Mouse (Mus musculus): Measurements from ENCODE around the gene Pdzrn4. TPM values are rescaled to one million over a fixed set of nuclear protein-coding genes. Genes with fewer than 3 reads are reported as not detected.

Pdzrn4 gene
- polyA plus RNA-seq, 1 experiment = 0.62 TPM

DNA sequence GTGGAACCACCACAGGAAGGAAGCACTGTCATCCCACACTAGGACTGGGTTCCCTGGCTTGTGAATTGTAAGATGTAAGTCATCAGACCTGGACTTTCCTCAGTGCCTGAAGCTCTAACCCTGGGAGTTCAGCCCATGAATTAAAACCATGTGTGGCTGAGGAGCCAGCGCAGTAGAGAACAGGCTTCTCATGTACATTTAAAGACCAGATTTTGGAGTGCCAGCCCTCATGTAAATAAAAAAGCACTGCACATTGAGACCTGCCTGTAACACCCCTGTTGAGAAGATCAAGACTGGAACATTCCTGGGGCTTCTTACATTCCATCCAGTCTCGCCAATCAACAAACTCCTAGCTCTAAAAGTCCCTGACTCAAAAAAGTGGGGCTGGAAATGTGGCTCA, 342.0 kb downstream of the Pdzrn4 start:
- H3K27me3 ChIP-seq (ENCODE audit: control insufficient read depth, insufficient read depth, low read length) = no peaks in the 10 kb centered on the region
- H3K4me1 ChIP-seq (replicated peaks; ENCODE audit: control insufficient read depth, insufficient read depth, low read length) = no peaks in the 10 kb centered on the region
- H3K4me3 ChIP-seq (ENCODE audit: control insufficient read depth, insufficient read depth, low read length) = no peak overlapping the region
- no peak overlapping the region for H3K27ac ChIP-seq (ENCODE audit: control insufficient read depth, insufficient read depth, low read length)
- 87% methylated on average over 2 of the region's 2 CpGs for WGBS
- DNase-seq = no peak
- no peak for TF ChIP-seq CTCF (IDR thresholded peaks at IDR 0.05; ENCODE audit: borderline replicate concordance, control insufficient read depth, extremely low read depth, insufficient read depth, low read length, poor library complexity)
- no peak for TF ChIP-seq POLR2A (IDR thresholded peaks at IDR 0.05; ENCODE audit: control insufficient read depth, extremely low read depth, insufficient read depth, low read length, poor library complexity)
- H3K36me3 ChIP-seq (ENCODE audit: control insufficient read depth, insufficient read depth, low read length) = no peaks in the 10 kb centered on the region

DNA sequence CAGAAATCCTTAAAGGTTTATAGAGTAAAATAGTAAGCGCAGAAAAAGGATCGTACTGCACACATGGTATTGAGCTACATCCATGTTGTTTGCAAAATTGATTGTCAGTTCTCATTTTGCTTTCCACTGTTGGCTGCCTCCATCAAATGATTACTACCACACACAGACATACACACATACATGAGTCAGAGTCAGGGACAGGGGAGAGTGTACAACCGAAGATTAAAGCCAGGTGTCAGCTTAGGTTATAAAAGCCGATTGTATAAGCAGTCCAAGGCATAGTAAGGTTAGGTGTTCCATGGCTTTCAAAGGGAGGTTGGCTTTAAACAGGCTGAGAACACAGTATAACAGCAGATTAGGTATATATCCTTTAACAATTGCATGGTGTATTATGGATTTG, 343.2 kb downstream of the Pdzrn4 start:
- H3K36me3 ChIP-seq (ENCODE audit: control insufficient read depth, insufficient read depth, low read length) = no peaks in the 10 kb centered on the region
- H3K4me1 ChIP-seq (replicated peaks; ENCODE audit: control insufficient read depth, insufficient read depth, low read length) = no peaks in the 10 kb centered on the region
- H3K4me3 ChIP-seq (ENCODE audit: control insufficient read depth, insufficient read depth, low read length) = no peak overlapping the region
- 94% methylated on average over 4 of the region's 4 CpGs for WGBS
- TF ChIP-seq CTCF (IDR thresholded peaks at IDR 0.05; ENCODE audit: borderline replicate concordance, control insufficient read depth, extremely low read depth, insufficient read depth, low read length, poor library complexity) (no peak), POLR2A (IDR thresholded peaks at IDR 0.05; ENCODE audit: control insufficient read depth, extremely low read depth, insufficient read depth, low read length, poor library complexity) (no peak)
- no peak for DNase-seq
- H3K27me3 ChIP-seq (ENCODE audit: control insufficient read depth, insufficient read depth, low read length) = no peaks in the 10 kb centered on the region
- no peak overlapping the region for H3K27ac ChIP-seq (ENCODE audit: control insufficient read depth, insufficient read depth, low read length)

DNA sequence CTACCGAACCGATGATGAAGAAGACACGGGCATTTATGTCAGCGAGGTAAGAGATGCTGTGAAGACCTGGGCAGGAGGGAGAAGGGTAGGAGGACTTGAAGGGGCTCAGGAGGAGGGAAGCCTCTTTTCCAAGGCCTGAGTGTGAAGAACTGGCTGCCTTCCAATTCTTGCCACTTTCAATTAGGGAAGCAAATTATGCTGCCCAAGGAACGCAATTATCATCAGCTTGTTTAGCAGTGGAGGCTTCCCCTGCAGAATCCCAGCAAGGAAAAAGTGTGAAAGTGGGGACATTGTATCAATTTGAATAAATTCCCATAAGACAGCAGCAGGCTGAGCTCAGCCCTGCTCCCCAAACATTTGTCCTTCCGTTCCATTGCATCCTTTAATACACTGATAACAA, 346.9 kb downstream of the Pdzrn4 start:
- DNase-seq = no peak
- Histone ChIP-seq H3K27me3 (ENCODE audit: control insufficient read depth, insufficient read depth, low read length) (no peaks in the 10 kb centered on the region), H3K4me1 (replicated peaks; ENCODE audit: control insufficient read depth, insufficient read depth, low read length) (no peaks in the 10 kb centered on the region), H3K4me3 (ENCODE audit: control insufficient read depth, insufficient read depth, low read length) (no peak overlapping the region), H3K27ac (ENCODE audit: control insufficient read depth, insufficient read depth, low read length) (no peak overlapping the region), H3K36me3 (ENCODE audit: control insufficient read depth, insufficient read depth, low read length) (no peaks in the 10 kb centered on the region)
- 95% methylated on average over 6 of the region's 6 CpGs for WGBS
- TF ChIP-seq CTCF (IDR thresholded peaks at IDR 0.05; ENCODE audit: borderline replicate concordance, control insufficient read depth, extremely low read depth, insufficient read depth, low read length, poor library complexity) (no peak), POLR2A (IDR thresholded peaks at IDR 0.05; ENCODE audit: control insufficient read depth, extremely low read depth, insufficient read depth, low read length, poor library complexity) (no peak)

DNA sequence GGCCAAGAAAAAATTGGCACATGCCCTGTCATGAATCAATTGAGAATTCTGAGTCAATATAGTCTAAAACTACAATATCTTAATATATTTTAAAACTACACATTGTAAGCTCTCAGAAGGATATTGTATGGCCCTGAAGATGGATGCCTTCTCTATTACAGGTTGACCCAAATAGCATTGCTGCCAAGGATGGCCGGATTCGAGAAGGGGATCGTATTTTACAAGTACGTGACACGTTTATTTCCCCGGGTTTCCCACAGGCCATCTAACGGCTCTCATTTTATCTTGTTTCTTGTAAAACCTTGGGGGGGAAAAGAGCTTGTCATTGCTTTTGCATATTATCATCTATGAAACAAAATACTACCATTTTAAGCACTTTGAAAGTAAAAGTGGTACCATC, 349.4 kb downstream of the Pdzrn4 start:
- Histone ChIP-seq H3K27ac (ENCODE audit: control insufficient read depth, insufficient read depth, low read length) (no peak overlapping the region), H3K27me3 (ENCODE audit: control insufficient read depth, insufficient read depth, low read length) (no peaks in the 10 kb centered on the region), H3K4me1 (replicated peaks; ENCODE audit: control insufficient read depth, insufficient read depth, low read length) (no peaks in the 10 kb centered on the region), H3K36me3 (ENCODE audit: control insufficient read depth, insufficient read depth, low read length) (no peaks in the 10 kb centered on the region), H3K4me3 (ENCODE audit: control insufficient read depth, insufficient read depth, low read length) (no peak overlapping the region)
- no peak for DNase-seq
- TF ChIP-seq POLR2A (IDR thresholded peaks at IDR 0.05; ENCODE audit: control insufficient read depth, extremely low read depth, insufficient read depth, low read length, poor library complexity) (no peak), CTCF (IDR thresholded peaks at IDR 0.05; ENCODE audit: borderline replicate concordance, control insufficient read depth, extremely low read depth, insufficient read depth, low read length, poor library complexity) (no peak)
- WGBS = 90% methylated on average over 7 of the region's 7 CpGs

DNA sequence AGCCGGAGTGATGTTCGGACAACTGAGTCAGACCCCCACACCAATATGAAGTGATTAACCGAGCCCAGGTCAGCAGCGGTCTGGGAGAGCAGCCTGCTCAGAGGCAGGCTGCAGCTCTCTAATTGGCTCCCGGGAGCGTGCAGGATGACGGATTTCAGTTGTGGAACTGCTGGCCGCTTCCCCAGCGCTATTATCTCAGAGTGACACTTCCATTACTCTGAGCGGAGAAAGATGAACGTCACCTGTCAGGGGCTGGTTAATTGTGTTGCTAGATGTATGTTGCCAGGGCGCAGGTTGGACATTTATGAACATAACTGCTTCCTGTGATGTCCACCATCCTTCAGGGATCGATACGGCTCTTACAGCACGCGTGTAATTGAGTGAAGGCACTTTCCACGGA, 355.5 kb downstream of the Pdzrn4 start:
- H3K36me3 ChIP-seq (ENCODE audit: control insufficient read depth, insufficient read depth, low read length) = no peaks in the 10 kb centered on the region
- no peak overlapping the region for H3K4me3 ChIP-seq (ENCODE audit: control insufficient read depth, insufficient read depth, low read length)
- TF ChIP-seq POLR2A (IDR thresholded peaks at IDR 0.05; ENCODE audit: control insufficient read depth, extremely low read depth, insufficient read depth, low read length, poor library complexity) (no peak), CTCF (IDR thresholded peaks at IDR 0.05; ENCODE audit: borderline replicate concordance, control insufficient read depth, extremely low read depth, insufficient read depth, low read length, poor library complexity) (no peak)
- no peaks in the 10 kb centered on the region for H3K4me1 ChIP-seq (replicated peaks; ENCODE audit: control insufficient read depth, insufficient read depth, low read length)
- 95% methylated on average over 17 of the region's 17 CpGs for WGBS
- H3K27ac ChIP-seq (ENCODE audit: control insufficient read depth, insufficient read depth, low read length) = no peak overlapping the region
- DNase-seq = no peak
- no peaks in the 10 kb centered on the region for H3K27me3 ChIP-seq (ENCODE audit: control insufficient read depth, insufficient read depth, low read length)

DNA sequence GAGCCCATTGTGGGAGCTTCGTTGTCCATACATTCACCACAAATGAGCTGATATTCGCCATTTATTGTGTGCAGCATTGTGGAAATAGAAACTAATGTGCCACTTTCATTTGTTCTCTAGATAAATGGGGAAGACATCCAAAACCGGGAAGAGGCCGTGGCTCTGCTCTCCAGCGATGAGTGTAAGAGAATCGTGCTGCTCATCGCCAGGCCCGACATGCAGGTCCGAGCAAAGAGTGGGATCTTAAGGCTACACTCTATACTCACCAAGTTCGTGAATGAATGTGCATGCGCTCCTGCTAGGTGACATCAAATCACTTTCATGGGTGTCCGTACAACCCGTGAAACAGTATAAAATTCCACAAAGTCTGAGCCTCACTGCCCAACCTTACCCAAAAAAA, 355.9 kb downstream of the Pdzrn4 start:
- TF ChIP-seq CTCF (IDR thresholded peaks at IDR 0.05; ENCODE audit: borderline replicate concordance, control insufficient read depth, extremely low read depth, insufficient read depth, low read length, poor library complexity) (no peak), POLR2A (IDR thresholded peaks at IDR 0.05; ENCODE audit: control insufficient read depth, extremely low read depth, insufficient read depth, low read length, poor library complexity) (no peak)
- DNase-seq = no peak
- no peak overlapping the region for H3K4me3 ChIP-seq (ENCODE audit: control insufficient read depth, insufficient read depth, low read length)
- H3K4me1 ChIP-seq (replicated peaks; ENCODE audit: control insufficient read depth, insufficient read depth, low read length) = no peaks in the 10 kb centered on the region
- no peaks in the 10 kb centered on the region for H3K36me3 ChIP-seq (ENCODE audit: control insufficient read depth, insufficient read depth, low read length)
- no peaks in the 10 kb centered on the region for H3K27me3 ChIP-seq (ENCODE audit: control insufficient read depth, insufficient read depth, low read length)
- no peak overlapping the region for H3K27ac ChIP-seq (ENCODE audit: control insufficient read depth, insufficient read depth, low read length)
- 95% methylated on average over 13 of the region's 13 CpGs for WGBS
